Mouse (Mus musculus): Measurements from ENCODE around the gene Gm20388. TPM values are rescaled to one million over a fixed set of nuclear protein-coding genes. Genes with fewer than 3 reads are reported as not detected.

Gm20388 gene
- polyA plus RNA-seq, 1 experiment from 2014 or later: not detected

DNA sequence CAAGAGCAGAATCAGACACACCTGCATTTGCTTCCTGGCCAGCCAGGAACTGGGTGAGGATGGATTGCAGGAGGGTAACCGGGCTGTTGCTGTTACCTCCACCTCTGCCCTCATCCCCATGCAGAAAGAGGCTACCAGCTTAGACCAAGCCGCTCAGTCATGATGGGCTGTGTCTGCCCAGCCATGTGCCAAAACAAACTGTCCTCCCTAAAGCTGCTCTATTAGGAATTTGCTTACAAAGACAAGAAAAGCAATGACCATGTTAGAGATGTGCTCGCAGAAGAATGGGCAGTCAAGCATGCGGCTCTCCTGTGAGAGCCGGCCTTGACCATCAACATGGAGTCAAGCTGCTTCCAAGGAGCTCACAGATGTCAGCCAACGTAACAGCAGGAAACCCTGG, 1454.0 kb downstream of the Gm20388 start:
- 66% methylated on average over 6 of the region's 6 CpGs for WGBS (ENCODE audit: insufficient replicate concordance)
- Histone ChIP-seq H3K9me3 (replicated peaks) (no peaks in the 10 kb centered on the region), H3K27me3 (replicated peaks) (peaks cover 33% of the 10 kb centered on the region), H3K27ac (no peak overlapping the region), H3K4me2 (no peak overlapping the region), H3K4me1 (peaks cover 3% of the 10 kb centered on the region; the same call in 1 of the 2 replicates), H3K4me3 (no peak overlapping the region), H3K36me3 (no peaks in the 10 kb centered on the region), H3K9ac (no peak overlapping the region)
- no peak for ATAC-seq

DNA sequence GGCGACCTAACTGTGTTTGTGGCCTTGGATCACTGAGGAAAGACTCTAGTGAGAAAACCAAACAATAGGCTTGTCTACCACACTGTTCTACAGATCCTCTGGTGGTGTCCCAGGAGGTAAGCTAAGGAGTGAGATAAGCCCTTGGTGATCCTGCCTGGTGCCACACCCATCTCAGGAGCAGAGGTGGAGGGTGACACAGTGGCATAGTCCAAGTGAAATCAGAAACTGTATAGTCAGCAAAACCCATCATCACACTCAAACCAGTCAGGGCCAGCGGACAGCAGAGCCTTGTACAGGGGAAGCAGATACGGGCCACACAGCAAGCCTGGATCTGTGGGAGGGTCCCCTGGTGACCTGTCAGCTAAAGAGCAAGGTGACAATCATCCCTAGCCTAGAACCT, 1454.5 kb downstream of the Gm20388 start:
- no peak for ATAC-seq
- H3K9ac ChIP-seq: no peak overlapping the region
- H3K27ac ChIP-seq: no peak overlapping the region
- H3K9me3 ChIP-seq (replicated peaks): no peaks in the 10 kb centered on the region
- no peak overlapping the region for H3K4me3 ChIP-seq
- H3K4me1 ChIP-seq: no peaks in the 10 kb centered on the region
- no peaks in the 10 kb centered on the region for H3K36me3 ChIP-seq
- H3K4me2 ChIP-seq: no peak overlapping the region
- 53% methylated on average over 3 of the region's 3 CpGs for WGBS (ENCODE audit: insufficient replicate concordance)
- H3K27me3 ChIP-seq (replicated peaks): peaks cover 33% of the 10 kb centered on the region

DNA sequence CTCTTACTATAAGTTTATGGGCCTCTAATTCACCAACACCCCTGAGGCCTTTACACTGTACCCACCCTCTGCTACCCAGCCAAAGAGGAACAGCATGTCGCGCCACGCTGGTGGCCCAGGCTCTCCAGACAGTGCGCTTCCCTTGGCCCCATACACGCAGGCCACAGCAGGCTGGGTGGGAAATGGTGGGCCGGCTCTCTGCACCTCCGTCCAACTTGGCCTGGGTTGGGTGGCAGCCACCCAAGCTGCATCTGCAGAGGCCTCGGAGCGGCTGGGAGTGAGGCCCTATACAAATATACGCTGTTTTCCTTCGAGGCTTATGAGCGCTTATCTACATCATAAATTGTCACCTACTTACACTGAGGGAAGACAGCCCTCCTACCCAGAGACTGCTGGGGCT, 1456.0 kb downstream of the Gm20388 start:
- Histone ChIP-seq H3K9ac (no peak overlapping the region), H3K9me3 (replicated peaks) (no peaks in the 10 kb centered on the region), H3K4me1 (no peaks in the 10 kb centered on the region), H3K27ac (no peak overlapping the region), H3K27me3 (replicated peaks) (peaks cover 30% of the 10 kb centered on the region), H3K4me3 (no peak overlapping the region), H3K4me2 (no peak overlapping the region), H3K36me3 (no peaks in the 10 kb centered on the region)
- WGBS (ENCODE audit: insufficient replicate concordance): 68% methylated on average over 12 of the region's 12 CpGs
- ATAC-seq: no peak

DNA sequence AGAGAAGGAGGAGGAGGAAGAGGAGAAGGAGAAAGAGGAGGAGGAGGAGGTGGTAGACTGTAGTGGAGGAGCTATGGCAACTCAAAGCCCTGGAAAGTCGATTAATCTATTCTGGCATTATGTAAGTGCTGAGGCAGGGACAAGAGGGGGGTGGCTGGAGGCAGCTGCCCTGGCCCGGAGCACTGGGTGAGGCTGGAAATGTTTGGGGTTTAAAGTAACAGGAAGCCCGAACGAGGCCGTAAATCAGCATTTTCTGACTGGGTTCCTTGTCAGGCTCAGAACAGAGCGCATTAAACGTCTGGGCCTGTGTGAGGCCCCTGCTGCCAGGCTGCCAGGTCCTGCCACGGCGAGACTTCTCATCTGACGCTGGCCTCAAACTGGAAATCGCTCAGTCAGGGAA, 1458.2 kb downstream of the Gm20388 start:
- Histone ChIP-seq H3K4me1 (no peaks in the 10 kb centered on the region), H3K4me3 (no peak overlapping the region), H3K9ac (no peak overlapping the region), H3K9me3 (replicated peaks) (no peaks in the 10 kb centered on the region), H3K27ac (no peak overlapping the region), H3K27me3 (replicated peaks) (peaks cover 34% of the 10 kb centered on the region), H3K4me2 (no peak overlapping the region), H3K36me3 (no peaks in the 10 kb centered on the region)
- ATAC-seq: no peak
- 38% methylated on average over 11 of the region's 11 CpGs for whole genome bisulfite sequencing (ENCODE audit: insufficient replicate concordance)

DNA sequence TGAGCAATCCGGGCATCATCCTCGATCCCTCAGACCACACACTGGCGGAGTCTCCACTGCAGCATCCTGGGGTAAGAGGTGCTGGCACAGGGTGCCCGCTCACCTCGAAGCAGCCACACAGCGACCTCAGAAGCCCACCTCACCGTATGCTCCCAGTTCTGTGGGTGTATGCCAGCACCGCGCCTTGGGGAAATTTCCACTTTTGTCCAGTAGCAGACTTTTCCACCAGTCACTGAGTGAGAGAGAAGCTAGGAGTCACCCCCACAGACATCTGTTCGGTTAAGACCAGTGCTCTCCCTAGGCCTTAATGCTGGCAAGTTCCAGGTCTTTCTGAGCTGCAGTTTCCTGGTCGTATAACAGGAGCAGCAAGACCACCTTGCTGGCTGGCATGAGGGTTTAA, 1458.7 kb downstream of the Gm20388 start:
- H3K4me1 ChIP-seq: no peaks in the 10 kb centered on the region
- 76% methylated on average over 11 of the region's 11 CpGs for WGBS (ENCODE audit: insufficient replicate concordance)

DNA sequence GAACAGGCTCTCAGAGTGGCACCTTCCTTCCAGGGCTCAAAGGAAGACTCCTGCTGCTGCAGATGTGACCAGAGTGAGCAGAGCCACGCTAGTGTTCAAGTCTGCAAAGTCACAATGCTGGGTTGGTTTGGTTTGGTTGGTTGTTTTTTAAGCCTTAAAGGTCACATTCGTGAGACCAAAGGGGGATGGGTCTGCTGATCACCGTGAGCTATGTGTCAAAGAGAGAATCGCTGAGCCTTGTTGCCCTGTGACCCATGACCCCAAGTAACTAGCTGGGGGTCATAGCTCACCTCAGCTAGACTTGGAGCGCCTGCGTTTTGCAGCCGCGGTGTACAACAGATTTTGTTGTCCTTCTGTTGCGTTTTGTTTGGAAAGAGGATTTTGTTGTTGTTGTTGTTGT, 1460.6 kb downstream of the Gm20388 start:
- H3K4me3 ChIP-seq: no peak overlapping the region
- no peak overlapping the region for H3K9ac ChIP-seq
- no peak overlapping the region for H3K4me2 ChIP-seq
- H3K36me3 ChIP-seq: no peaks in the 10 kb centered on the region
- H3K27me3 ChIP-seq (replicated peaks): peaks cover 42% of the 10 kb centered on the region
- no peak for ATAC-seq
- no peak overlapping the region for H3K27ac ChIP-seq
- 55% methylated on average over 9 of the region's 9 CpGs for WGBS (ENCODE audit: insufficient replicate concordance)
- H3K9me3 ChIP-seq (replicated peaks): no peaks in the 10 kb centered on the region
- 0 out of 2 replicates have a peak, but pooled peaks cover 3% of the 10 kb centered on the region for H3K4me1 ChIP-seq

More for the DNA sequence above, 1458.7 kb downstream of the Gm20388 start:
- Histone ChIP-seq H3K9me3 (replicated peaks) (no peaks in the 10 kb centered on the region), H3K27me3 (replicated peaks) (peaks cover 36% of the 10 kb centered on the region), H3K4me3 (no peak overlapping the region), H3K9ac (no peak overlapping the region), H3K4me2 (no peak overlapping the region), H3K36me3 (no peaks in the 10 kb centered on the region), H3K27ac (no peak overlapping the region)
- ATAC-seq: no peak

DNA sequence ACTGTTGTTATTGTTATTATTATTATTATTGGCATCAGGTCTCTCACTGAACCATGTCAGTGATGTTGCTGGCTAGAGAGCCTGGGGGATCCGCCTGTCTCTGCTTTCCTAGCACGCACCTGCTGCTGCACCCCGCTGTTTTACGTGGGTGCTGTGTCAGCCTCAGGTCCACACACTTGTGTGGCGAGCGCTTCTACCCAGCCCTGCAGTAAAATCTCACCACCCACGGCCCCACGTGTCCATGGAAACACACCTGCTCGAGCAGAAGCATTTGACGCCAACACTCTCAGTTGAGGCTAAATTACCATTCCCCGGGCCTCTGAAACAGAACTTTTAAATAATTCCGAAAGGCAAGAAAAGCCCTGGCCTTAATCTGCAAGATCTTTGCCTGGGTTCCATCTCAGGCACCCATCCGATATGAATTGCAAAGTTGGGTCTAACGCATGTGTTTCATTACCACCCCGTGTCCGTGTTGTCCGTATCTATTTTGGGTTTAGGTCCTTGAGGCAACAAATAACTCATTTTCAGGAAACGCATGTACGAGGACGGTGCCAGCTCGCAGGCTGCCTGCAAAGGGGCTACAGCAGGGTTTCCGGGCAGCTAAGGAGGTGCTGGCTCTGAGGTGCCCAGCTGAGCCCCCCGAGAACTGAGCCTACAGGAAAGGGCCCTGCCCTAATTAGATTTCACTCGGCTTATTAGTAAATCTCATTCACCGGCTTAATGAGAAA, 1461.4 kb downstream of the Gm20388 start:
- no peaks in the 10 kb centered on the region for H3K36me3 ChIP-seq
- H3K27me3 ChIP-seq (replicated peaks): peaks cover 42% of the 10 kb centered on the region
- no peak overlapping the region for H3K27ac ChIP-seq
- no peak overlapping the region for H3K9ac ChIP-seq
- H3K4me2 ChIP-seq: no peak overlapping the region
- no peak for ATAC-seq
- H3K4me1 ChIP-seq: peaks cover 11% of the 10 kb centered on the region
- 76% methylated on average over 25 of the region's 25 CpGs for WGBS (ENCODE audit: insufficient replicate concordance)
- H3K4me3 ChIP-seq: no peak overlapping the region
- no peaks in the 10 kb centered on the region for H3K9me3 ChIP-seq (replicated peaks)

DNA sequence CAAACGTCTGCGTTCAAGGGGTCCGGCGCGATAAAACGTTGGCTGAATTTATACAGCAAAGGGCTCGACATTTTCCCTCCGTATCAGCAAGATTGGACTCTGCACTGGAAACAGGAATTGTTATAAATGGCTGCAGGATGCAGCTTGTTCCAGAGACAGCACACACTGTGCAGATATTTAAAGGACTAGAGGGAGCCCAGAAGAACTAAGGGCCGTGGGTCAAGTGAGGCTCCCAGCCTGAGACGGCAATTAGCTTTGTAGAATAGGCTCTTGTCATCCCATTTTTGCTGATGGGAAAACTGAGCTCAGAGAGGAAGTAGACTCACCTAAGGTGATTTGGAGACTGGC, 1462.0 kb downstream of the Gm20388 start:
- ATAC-seq: no peak
- Histone ChIP-seq H3K36me3 (no peaks in the 10 kb centered on the region), H3K9me3 (replicated peaks) (no peaks in the 10 kb centered on the region), H3K4me3 (no peak overlapping the region), H3K4me2 (no peak overlapping the region), H3K4me1 (peaks cover 16% of the 10 kb centered on the region), H3K27ac (no peak overlapping the region), H3K9ac (no peak overlapping the region), H3K27me3 (replicated peaks) (peaks cover 42% of the 10 kb centered on the region)
- 71% methylated on average over 10 of the region's 10 CpGs for WGBS (ENCODE audit: insufficient replicate concordance)

DNA sequence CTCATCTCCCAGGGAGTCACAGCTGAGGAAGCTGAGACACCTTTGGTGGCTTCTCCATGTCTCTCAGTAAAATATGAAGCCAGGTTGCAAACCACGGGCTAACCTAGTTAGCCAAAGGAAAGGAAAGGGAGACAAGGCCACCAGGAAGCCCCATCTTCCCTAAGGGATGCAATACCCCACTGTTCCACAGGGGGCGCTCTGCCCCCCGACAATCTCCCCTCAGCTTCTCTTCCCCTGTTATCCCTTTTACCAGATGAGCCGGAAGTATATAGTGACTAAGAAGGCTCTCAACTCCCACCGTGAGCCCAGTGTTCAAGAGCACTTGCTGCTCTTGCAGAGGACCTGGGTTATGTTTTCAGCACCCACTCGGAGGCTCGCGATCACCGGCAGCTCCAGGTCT, 1463.6 kb downstream of the Gm20388 start:
- peaks cover 23% of the 10 kb centered on the region for H3K4me1 ChIP-seq
- no peak overlapping the region for H3K27ac ChIP-seq
- no peak overlapping the region for H3K4me2 ChIP-seq
- ATAC-seq: no peak
- H3K9ac ChIP-seq: no peak overlapping the region
- 19% methylated on average over 9 of the region's 9 CpGs for WGBS (ENCODE audit: insufficient replicate concordance)
- no peaks in the 10 kb centered on the region for H3K36me3 ChIP-seq
- H3K9me3 ChIP-seq (replicated peaks): no peaks in the 10 kb centered on the region
- peaks cover 35% of the 10 kb centered on the region for H3K27me3 ChIP-seq (replicated peaks)
- no peak overlapping the region for H3K4me3 ChIP-seq

DNA sequence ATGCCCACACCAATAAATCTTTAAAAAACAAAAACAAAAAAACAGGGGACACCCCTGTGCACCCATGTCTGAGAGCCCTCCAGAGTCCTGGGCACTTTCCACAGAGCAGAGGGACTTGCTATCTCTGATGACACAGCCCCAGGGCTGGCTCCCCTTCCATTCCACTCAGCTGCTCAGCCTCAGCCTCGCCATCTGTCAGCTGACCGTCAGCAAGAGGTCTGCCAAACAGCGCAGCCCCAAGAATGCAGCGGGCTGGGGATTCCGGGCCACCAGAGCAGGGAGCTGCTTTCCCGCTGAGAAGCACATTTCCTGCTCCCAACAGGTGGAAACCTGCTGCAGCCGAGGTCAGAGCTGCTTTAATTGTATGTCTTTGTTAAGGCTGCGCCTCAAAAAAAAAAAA, 1464.1 kb downstream of the Gm20388 start:
- no peaks in the 10 kb centered on the region for H3K9me3 ChIP-seq (replicated peaks)
- H3K4me3 ChIP-seq: no peak overlapping the region
- peaks cover 30% of the 10 kb centered on the region; the same call in 1 of the 2 replicates for H3K27me3 ChIP-seq (replicated peaks)
- H3K36me3 ChIP-seq: no peaks in the 10 kb centered on the region
- H3K4me1 ChIP-seq: peaks cover 23% of the 10 kb centered on the region
- WGBS (ENCODE audit: insufficient replicate concordance): 17% methylated on average over 8 of the region's 8 CpGs
- ATAC-seq: no peak
- H3K27ac ChIP-seq: no peak overlapping the region
- no peak overlapping the region for H3K4me2 ChIP-seq
- no peak overlapping the region; the same call in 1 of the 2 replicates for H3K9ac ChIP-seq

DNA sequence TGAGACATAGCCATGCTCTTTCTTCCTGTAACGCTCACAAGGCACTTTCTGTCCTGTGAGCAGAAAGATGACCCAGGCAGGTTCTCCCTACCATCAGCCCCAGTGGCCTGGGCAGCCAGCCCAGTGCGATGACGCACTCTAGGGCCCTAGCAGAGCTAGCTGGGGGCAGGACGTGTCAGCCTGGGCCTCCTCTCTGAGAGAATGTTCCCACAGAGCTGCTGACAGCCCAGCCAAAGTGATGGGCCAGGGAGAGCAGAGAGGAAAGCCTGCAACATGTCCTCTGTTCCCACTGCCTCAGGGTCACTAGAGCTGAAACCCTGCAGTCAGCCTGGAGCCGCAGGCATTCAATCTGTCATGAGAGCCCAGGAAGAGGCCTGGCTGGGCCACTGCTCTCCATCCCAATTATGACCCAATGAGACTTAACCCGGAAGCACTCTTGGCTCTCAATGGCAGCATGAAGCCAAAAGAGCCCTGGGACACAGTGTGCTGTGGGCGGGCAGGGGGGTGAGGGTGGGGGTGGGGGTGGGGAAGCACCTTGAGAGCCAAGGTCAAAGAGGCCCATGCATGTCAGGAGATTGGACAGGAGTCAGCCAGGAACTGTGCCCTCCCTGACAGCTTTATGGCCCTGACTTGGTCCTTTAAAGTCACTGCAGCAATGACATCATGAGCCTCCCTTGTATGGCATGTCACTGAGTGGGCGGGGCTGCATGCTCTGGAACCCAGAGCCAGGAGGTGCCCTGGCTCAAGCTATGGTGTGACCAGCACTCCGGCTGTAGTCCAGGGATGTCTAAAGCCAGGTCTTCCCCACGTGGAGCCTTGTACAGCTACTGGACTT, 1465.7 kb downstream of the Gm20388 start:
- Histone ChIP-seq H3K4me1 (peaks cover 23% of the 10 kb centered on the region), H3K27me3 (replicated peaks) (peaks cover 25% of the 10 kb centered on the region), H3K36me3 (no peaks in the 10 kb centered on the region), H3K9me3 (replicated peaks) (no peaks in the 10 kb centered on the region), H3K9ac (no peak overlapping the region), H3K27ac (no peak overlapping the region), H3K4me2 (no peak overlapping the region), H3K4me3 (no peak overlapping the region)
- WGBS (ENCODE audit: insufficient replicate concordance): 53% methylated on average over 10 of the region's 10 CpGs
- 0 out of 2 replicates have a peak, but pooled peaks have one; percentile 19 for ATAC-seq

DNA sequence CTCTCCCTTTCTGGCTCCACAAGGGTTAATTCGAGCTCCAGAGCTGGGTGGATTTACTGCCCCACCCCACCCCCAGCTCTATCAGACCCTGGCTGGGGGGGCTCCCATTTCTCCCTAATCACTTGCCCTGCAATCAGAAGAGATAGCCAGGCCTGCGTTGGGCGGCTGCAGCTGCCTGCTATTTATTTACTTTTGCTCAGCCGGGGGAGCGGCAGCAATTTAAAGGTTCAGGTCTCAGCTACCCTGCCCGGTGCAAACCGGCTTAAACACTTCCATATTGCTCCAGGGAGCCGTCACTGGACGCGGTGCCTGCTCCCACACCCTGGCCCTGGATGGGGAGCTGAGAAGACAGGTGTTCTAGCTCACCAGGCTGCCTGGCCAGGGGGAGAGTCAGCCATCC, 1467.0 kb downstream of the Gm20388 start:
- no peaks in the 10 kb centered on the region for H3K9me3 ChIP-seq (replicated peaks)
- H3K4me3 ChIP-seq: no peak overlapping the region
- peak overlapping the region; percentile 4; the same call in 1 of the 2 replicates for H3K4me2 ChIP-seq
- no peak overlapping the region for H3K27ac ChIP-seq
- no peak overlapping the region for H3K9ac ChIP-seq
- no peaks in the 10 kb centered on the region for H3K36me3 ChIP-seq
- peaks cover 29% of the 10 kb centered on the region for H3K4me1 ChIP-seq
- 16% methylated on average over 10 of the region's 10 CpGs for WGBS (ENCODE audit: insufficient replicate concordance)
- H3K27me3 ChIP-seq (replicated peaks): peaks cover 35% of the 10 kb centered on the region
- 0 out of 2 replicates have a peak, but pooled peaks have one; percentile 16 for ATAC-seq

Measured in liver, embryonic 12.5 days (tissue).